Mouse (Mus musculus) embryonic facial prominence, embryonic 14.5 days (tissue): ENCODE measurements around the gene Mansc4. TPM values are rescaled to one million over a fixed set of nuclear protein-coding genes. Genes with fewer than 3 reads are reported as not detected.

Experiments used
- polyA plus RNA-seq: library from polyadenylated mRNA; unstranded; fragments of >200 nt; fragmentation: Nextera tagmentation; extraction: Ambion mirVana; gene quantifications from 2 replicates; pipeline ENCODE4 v1.2.1, GENCODE M21; 2014

Mansc4 gene
- polyA plus RNA-seq, 1 experiment from 2014 or later, result 1.5 TPM

Other genes with a start within 250 kb of the Mansc4 start
- not detected in 2 replicates for gene Smco2, start 236.9 kb downstream of the Mansc4 start, polyA plus RNA-seq
- 55.5 and 59.2 TPM in 2 replicates for gene Ppfibp1, start 198.5 kb downstream of the Mansc4 start, polyA plus RNA-seq
- gene 1700034J05Rik, start 132.6 kb downstream of the Mansc4 start, polyA plus RNA-seq, result 0.31 and 0.57 TPM in 2 replicates
- 1.00 and 1.4 TPM in 2 replicates for gene Rep15, start 54.4 kb downstream of the Mansc4 start, polyA plus RNA-seq
- 89.3 and 99.8 TPM in 2 replicates for gene Mrps35, start 44.3 kb downstream of the Mansc4 start, polyA plus RNA-seq
- gene Klhl42, start 4.3 kb upstream of the Mansc4 start, polyA plus RNA-seq, result 12.5 and 13.3 TPM in 2 replicates
- gene Pthlh, start 177.2 kb upstream of the Mansc4 start, polyA plus RNA-seq, result 11.1 and 11.5 TPM in 2 replicates